Mouse (Mus musculus): Measurements from ENCODE around the gene Prss40. TPM values are rescaled to one million over a fixed set of nuclear protein-coding genes. Genes with fewer than 3 reads are reported as not detected.
"Not testable (repeated sequence)": the region's sequence is repeated elsewhere in the genome, so short reads cannot be mapped to it uniquely, and the experiment has no call there.

The Prss40 gene
- polyA plus RNA-seq, 2 experiments = not detected

DNA sequence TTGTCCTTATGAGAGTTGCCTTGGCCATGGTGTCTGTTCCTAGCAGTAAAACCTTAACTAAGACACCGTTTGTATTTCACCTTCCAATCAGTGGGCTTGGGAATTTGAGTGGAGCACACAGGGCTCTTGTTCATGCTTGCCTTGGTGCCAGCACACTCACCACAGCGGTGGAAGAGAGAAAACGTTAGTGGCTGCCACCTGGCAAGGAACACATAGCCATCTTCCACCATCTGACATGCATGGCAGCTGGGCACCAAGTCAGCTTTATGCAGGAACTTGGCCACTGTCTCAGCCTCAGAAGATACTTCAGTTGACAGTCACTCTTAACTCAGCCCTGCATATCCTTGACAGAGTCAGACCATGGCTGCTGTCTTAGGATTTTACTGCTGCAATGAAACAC, 37.1 kb downstream of the Prss40 start:
- TF ChIP-seq EP300 (IDR thresholded peaks at IDR 0.05; ENCODE audit: low read depth) = no peak
- Histone ChIP-seq H3K27me3 (ENCODE audit: control insufficient read depth, insufficient read depth, low read length) (no peaks in the 10 kb centered on the region), H3K4me1 (replicated peaks; ENCODE audit: control insufficient read depth in 2 of 2, insufficient read depth in 2 of 2, low read length in 1 of 2) (no peaks in the 10 kb centered on the region), H3K9ac (replicated peaks) (no peak overlapping the region), H3K36me3 (replicated peaks; ENCODE audit: control insufficient read depth, insufficient read depth, low read depth) (no peaks in the 10 kb centered on the region), H3K9me3 (ENCODE audit: control insufficient read depth, low read length) (no peaks in the 10 kb centered on the region), H3K4me3 (ENCODE audit: insufficient read depth in 1 of 2, low read depth in 2 of 2, low read length in 2 of 2) (no peak overlapping the region), H3K4me2 (ENCODE audit: low read depth) (no peak overlapping the region), H3K27ac (no peak overlapping the region)
- WGBS (ENCODE audit: insufficient replicate concordance) = 62% methylated on average over 3 of the region's 3 CpGs
- DNase-seq (ENCODE audit: low read depth in 3 of 3, low spot score in 3 of 3) (no peak), ATAC-seq (ENCODE audit: insufficient read depth) (no peak)

DNA sequence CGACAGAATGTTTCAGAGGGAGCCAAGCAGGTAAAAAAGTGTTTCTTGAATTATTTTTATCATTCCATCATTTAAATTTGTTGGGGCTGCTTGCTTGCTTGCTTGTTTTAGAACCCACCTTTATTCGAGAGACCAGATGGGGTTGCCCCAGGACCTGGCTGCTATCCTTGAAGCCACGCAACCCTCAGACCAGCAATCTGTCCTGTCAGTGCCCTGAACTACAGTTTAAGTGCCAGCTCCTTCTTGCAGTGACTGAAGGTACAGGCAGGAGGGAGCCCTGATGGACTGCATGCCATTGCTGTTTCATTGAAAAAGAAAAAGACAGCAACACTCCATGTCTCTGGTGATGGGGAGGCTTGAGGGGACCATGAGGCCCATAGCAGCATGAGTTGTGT, 37.9 kb downstream of the Prss40 start:
- H3K4me3 ChIP-seq (ENCODE audit: insufficient read depth in 1 of 2, low read depth in 2 of 2, low read length in 2 of 2) = no peak overlapping the region
- H3K27me3 ChIP-seq (ENCODE audit: control insufficient read depth, insufficient read depth, low read length) = no peaks in the 10 kb centered on the region
- no peak overlapping the region for H3K9ac ChIP-seq (replicated peaks)
- DNase-seq (ENCODE audit: low read depth in 3 of 3, low spot score in 3 of 3) (no peak), ATAC-seq (ENCODE audit: insufficient read depth) (no peak)
- no peak overlapping the region for H3K27ac ChIP-seq
- TF ChIP-seq CTCF (IDR thresholded peaks at IDR 0.05; ENCODE audit: low read depth) = no peak
- TF ChIP-seq EP300 (IDR thresholded peaks at IDR 0.05; ENCODE audit: low read depth) = no peak
- no peaks in the 10 kb centered on the region for H3K36me3 ChIP-seq (replicated peaks; ENCODE audit: control insufficient read depth, insufficient read depth, low read depth)
- H3K4me1 ChIP-seq (replicated peaks; ENCODE audit: control insufficient read depth in 2 of 2, insufficient read depth in 2 of 2, low read length in 1 of 2) = no peaks in the 10 kb centered on the region
- 38% methylated on average over 3 of the region's 3 CpGs for WGBS (ENCODE audit: insufficient replicate concordance)
- H3K9me3 ChIP-seq (ENCODE audit: control insufficient read depth, low read length) = no peaks in the 10 kb centered on the region
- H3K4me2 ChIP-seq (ENCODE audit: low read depth) = no peak overlapping the region

DNA sequence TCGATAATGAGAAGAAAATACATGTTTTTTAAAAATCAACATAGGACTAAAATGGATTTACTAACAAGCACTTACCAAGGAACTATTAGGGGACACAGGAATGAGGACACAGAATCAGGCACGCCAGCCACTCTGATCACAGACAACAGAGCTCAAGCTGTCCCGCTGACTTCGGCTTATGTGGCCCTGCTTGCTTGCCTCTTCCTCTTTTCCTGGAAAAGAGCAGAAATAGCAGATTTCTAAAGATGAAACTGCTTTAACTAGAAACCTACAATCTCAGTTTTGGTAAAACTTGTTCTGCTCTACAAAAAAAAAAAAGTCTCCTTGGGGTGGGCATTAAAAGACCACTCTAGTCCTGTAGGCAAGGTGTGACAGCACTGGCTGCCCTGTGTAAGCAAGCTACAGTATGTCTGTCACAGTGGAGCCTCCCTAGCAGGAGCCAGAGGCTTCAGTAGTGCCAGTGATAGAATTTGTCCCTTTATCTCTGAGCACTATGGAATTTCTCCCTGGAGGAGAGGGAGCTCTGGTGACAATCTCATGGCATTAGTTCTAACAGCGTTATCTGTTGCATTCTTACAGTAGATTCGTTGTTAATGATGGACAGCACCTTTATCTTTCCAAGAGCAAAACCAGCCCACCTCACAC, 38.4 kb downstream of the Prss40 start:
- TF ChIP-seq EP300 (IDR thresholded peaks at IDR 0.05; ENCODE audit: low read depth) (no peak), CTCF (IDR thresholded peaks at IDR 0.05; ENCODE audit: low read depth) (no peak)
- ATAC-seq (ENCODE audit: insufficient read depth) = no peak
- no peak overlapping the region for H3K27ac ChIP-seq
- H3K4me3 ChIP-seq (ENCODE audit: insufficient read depth in 1 of 2, low read depth in 2 of 2, low read length in 2 of 2) = no peak overlapping the region
- DNase-seq (ENCODE audit: low read depth in 3 of 3, low spot score in 3 of 3) = no peak
- no peak overlapping the region for H3K4me2 ChIP-seq (ENCODE audit: low read depth)
- H3K27me3 ChIP-seq (ENCODE audit: control insufficient read depth, insufficient read depth, low read length) = no peaks in the 10 kb centered on the region
- WGBS (ENCODE audit: insufficient replicate concordance) = 29% methylated on average over 6 of the region's 6 CpGs
- no peaks in the 10 kb centered on the region for H3K9me3 ChIP-seq (ENCODE audit: control insufficient read depth, low read length)
- H3K4me1 ChIP-seq (replicated peaks; ENCODE audit: control insufficient read depth in 2 of 2, insufficient read depth in 2 of 2, low read length in 1 of 2) = no peaks in the 10 kb centered on the region
- no peak overlapping the region for H3K9ac ChIP-seq (replicated peaks)
- H3K36me3 ChIP-seq (replicated peaks; ENCODE audit: control insufficient read depth, insufficient read depth, low read depth) = no peaks in the 10 kb centered on the region

DNA sequence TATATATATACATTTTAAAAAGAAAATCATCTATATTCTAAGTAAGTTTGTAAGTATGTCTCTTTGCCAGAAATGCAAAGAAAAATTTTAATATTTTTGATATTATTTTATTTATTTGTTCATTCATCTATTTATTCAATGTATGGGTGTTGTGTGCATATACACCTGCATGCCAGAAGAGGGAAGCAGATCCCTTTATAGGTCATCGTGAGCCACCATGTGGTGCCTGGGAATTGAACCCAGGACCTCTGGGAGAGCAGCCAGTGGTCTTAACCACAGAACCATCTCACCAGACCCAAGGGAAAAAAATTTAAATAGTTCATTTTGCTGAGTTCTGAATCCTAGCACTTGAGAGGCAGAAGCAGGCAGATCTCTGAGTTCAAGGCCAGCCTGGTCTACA, 42.5 kb downstream of the Prss40 start:
- H3K4me1 ChIP-seq (replicated peaks; ENCODE audit: control insufficient read depth in 2 of 2, insufficient read depth in 2 of 2, low read length in 1 of 2) = no peaks in the 10 kb centered on the region
- no peak for DNase-seq (ENCODE audit: low read depth in 3 of 3, low spot score in 3 of 3)
- WGBS (ENCODE audit: insufficient replicate concordance) = 30% methylated on average over 1 of the region's 1 CpGs

DNA sequence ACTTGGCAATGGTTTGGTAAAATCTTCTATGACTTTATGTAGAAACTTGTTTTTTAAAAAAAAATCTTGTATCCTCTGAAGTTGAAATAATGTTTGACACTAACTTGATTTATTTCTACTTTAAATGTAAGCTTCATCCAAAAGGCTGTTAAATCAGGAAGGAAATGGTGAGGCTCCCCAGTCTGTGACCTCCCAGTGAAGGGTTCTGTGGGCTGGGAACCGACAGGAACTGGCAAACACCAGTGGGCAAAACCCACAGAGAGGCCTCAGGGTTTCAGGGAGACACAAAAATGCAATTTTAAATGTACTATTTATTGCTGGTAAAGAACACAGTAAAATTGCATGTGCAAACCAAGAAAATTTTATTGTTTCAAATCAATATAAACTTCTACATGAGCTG, 42.9 kb downstream of the Prss40 start:
- H3K27me3 ChIP-seq (ENCODE audit: control insufficient read depth, insufficient read depth, low read length); H3K4me3 ChIP-seq (ENCODE audit: insufficient read depth in 1 of 2, low read depth in 2 of 2, low read length in 2 of 2); H3K36me3 ChIP-seq (replicated peaks; ENCODE audit: control insufficient read depth, insufficient read depth, low read depth); H3K9ac ChIP-seq (replicated peaks); H3K9me3 ChIP-seq (ENCODE audit: control insufficient read depth, low read length); DNase-seq (ENCODE audit: low read depth in 3 of 3, low spot score in 3 of 3); H3K4me1 ChIP-seq (replicated peaks; ENCODE audit: control insufficient read depth in 2 of 2, insufficient read depth in 2 of 2, low read length in 1 of 2); H3K27ac ChIP-seq; H3K4me2 ChIP-seq (ENCODE audit: low read depth); ATAC-seq (ENCODE audit: insufficient read depth): not testable (repeated sequence)
- 6% methylated on average over 1 of the region's 1 CpGs for WGBS (ENCODE audit: insufficient replicate concordance)

More for the DNA sequence above, 42.5 kb downstream of the Prss40 start:
- no peak overlapping the region for H3K27ac ChIP-seq
- H3K4me3 ChIP-seq (ENCODE audit: insufficient read depth in 1 of 2, low read depth in 2 of 2, low read length in 2 of 2) = no peak overlapping the region
- H3K9ac ChIP-seq (replicated peaks) = no peak overlapping the region
- H3K36me3 ChIP-seq (replicated peaks; ENCODE audit: control insufficient read depth, insufficient read depth, low read depth) = no peaks in the 10 kb centered on the region
- no peaks in the 10 kb centered on the region for H3K9me3 ChIP-seq (ENCODE audit: control insufficient read depth, low read length)
- H3K27me3 ChIP-seq (ENCODE audit: control insufficient read depth, insufficient read depth, low read length) = no peaks in the 10 kb centered on the region
- H3K4me2 ChIP-seq (ENCODE audit: low read depth) = no peak overlapping the region
- ATAC-seq (ENCODE audit: insufficient read depth) = no peak
- TF ChIP-seq CTCF (IDR thresholded peaks at IDR 0.05; ENCODE audit: low read depth) (no peak), EP300 (IDR thresholded peaks at IDR 0.05; ENCODE audit: low read depth) (no peak)

DNA sequence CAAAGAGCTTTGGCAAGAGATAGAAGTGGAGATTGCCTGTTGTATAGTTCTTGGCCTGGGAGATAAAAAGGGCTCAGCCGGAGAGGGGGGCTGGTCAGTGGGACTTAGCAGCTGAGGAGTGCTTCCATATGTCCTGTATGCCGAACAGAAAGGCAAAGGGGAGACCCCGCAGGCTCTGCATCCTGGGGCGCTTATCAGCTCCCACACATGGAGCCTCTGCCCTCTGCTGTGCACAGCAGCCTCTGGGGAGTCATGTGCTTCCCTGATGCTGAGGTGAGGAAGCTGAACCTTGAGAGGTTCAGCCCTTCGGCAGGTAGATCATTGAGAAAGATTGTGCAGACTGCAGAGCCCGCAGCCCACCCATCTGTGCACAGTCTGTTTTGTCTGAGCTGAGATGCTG, 43.4 kb downstream of the Prss40 start:
- not testable (repeated sequence) for ATAC-seq (ENCODE audit: insufficient read depth)

More for the DNA sequence above, 43.4 kb downstream of the Prss40 start:
- H3K4me3 ChIP-seq (ENCODE audit: insufficient read depth in 1 of 2, low read depth in 2 of 2, low read length in 2 of 2); H3K27ac ChIP-seq; H3K4me1 ChIP-seq (replicated peaks; ENCODE audit: control insufficient read depth in 2 of 2, insufficient read depth in 2 of 2, low read length in 1 of 2); H3K27me3 ChIP-seq (ENCODE audit: control insufficient read depth, insufficient read depth, low read length); H3K4me2 ChIP-seq (ENCODE audit: low read depth); DNase-seq (ENCODE audit: low read depth in 3 of 3, low spot score in 3 of 3); H3K36me3 ChIP-seq (replicated peaks; ENCODE audit: control insufficient read depth, insufficient read depth, low read depth); H3K9ac ChIP-seq (replicated peaks); H3K9me3 ChIP-seq (ENCODE audit: control insufficient read depth, low read length): not testable (repeated sequence)
- 10% methylated on average over 6 of the region's 6 CpGs for WGBS (ENCODE audit: insufficient replicate concordance)
